Mouse (Mus musculus) spleen, postnatal 14 days (tissue): ENCODE measurements around the gene Olfr576.

ENCODE experiments used
- DNase-seq, 2 experiments: peaks; one replicate each; pipeline ENCODE4 v3.0.0; 2021 to 2022; ENCODE audit warnings: low spot score in 2 of 2

Olfr576 gene

GRCm38 (mm10) chr7:102962360-102962759, at the start of gene Olfr576:
Gene Olfr576 (plus strand): TSS chr7:102962660.
- DNase-seq: no peak

- no peak for DNase-seq
Observed at GRCm38 (mm10) chr7:102915261-102915660, 47.2 kb upstream of the Olfr576 start.

GRCm38 (mm10) chr7:102916405-102916804, 46.1 kb upstream of the Olfr576 start:
- no peak for DNase-seq

GRCm38 (mm10) chr7:102917032-102917875, 45.2 kb upstream of the Olfr576 start, which contains the start of gene Olfr571:
Gene Olfr571 (minus strand): TSS chr7:102917536.
- DNase-seq: no peak

GRCm38 (mm10) chr7:102919632-102920031, 42.8 kb upstream of the Olfr576 start:
- no peak for DNase-seq

GRCm38 (mm10) chr7:102924109-102924508, 38.4 kb upstream of the Olfr576 start, which contains the start of gene Olfr572:
Gene Olfr572 (plus strand): TSS chr7:102924409.
- DNase-seq: no peak

- no peak for DNase-seq
Observed at GRCm38 (mm10) chr7:102927105-102927504, 35.4 kb upstream of the Olfr576 start.

GRCm38 (mm10) chr7:102942475-102942874, 20.0 kb upstream of the Olfr576 start, which contains the start of gene Olfr573-ps1:
Gene Olfr573-ps1 (minus strand): TSS chr7:102942575.
- DNase-seq: no peak

GRCm38 (mm10) chr7:102943417-102943816, 19.0 kb upstream of the Olfr576 start:
- no peak for DNase-seq

GRCm38 (mm10) chr7:102948167-102948566, 14.3 kb upstream of the Olfr576 start, which contains the start of gene Olfr574:
Gene Olfr574 (plus strand): TSS chr7:102948467.
- no peak for DNase-seq

- no peak for DNase-seq
Observed at GRCm38 (mm10) chr7:102950732-102951131, 11.7 kb upstream of the Olfr576 start.

- DNase-seq: no peak
Observed at GRCm38 (mm10) chr7:102958137-102958536, 4.3 kb upstream of the Olfr576 start.

GRCm38 (mm10) chr7:102958593-102958992, 3.9 kb upstream of the Olfr576 start, which contains the start of gene Olfr575:
Gene Olfr575 (minus strand): TSS chr7:102958775.
- no peak for DNase-seq

GRCm38 (mm10) chr7:102974399-102974798, 11.9 kb downstream of the Olfr576 start:
- no peak for DNase-seq

- DNase-seq: no peak
Observed at GRCm38 (mm10) chr7:102975843-102976242, 13.4 kb downstream of the Olfr576 start, which contains the start of gene Olfr577. Gene Olfr577 (minus strand): TSS chr7:102975943.

GRCm38 (mm10) chr7:102989224-102989623, 26.8 kb downstream of the Olfr576 start, which contains the start of gene Olfr578:
Gene Olfr578 (minus strand): TSS chr7:102989324.
- DNase-seq: no peak
